Mouse (Mus musculus): ENCODE data around the gene Tmem120a. TPM values are rescaled to one million over a fixed set of nuclear protein-coding genes. Genes with fewer than 3 reads are reported as not detected.
A peak's percentile ranks its signal among the peaks of the same experiment; 100 is the strongest.

The Tmem120a gene
- polyA plus RNA-seq, 1 experiment: 304 TPM

GRCm38 (mm10) chr5:135742941-135743740 is 1.1 kb downstream of the Tmem120a start:
- peak overlapping the region; percentile 79 for H3K27ac ChIP-seq (replicated peaks; ENCODE audit: low read depth, low read length)
- H3K4me1 ChIP-seq (ENCODE audit: control insufficient read depth, insufficient read depth, insufficient read length, low read length): no peaks in the 10 kb centered on the region; the same call in 1 of the 2 replicates
- peak overlapping the region; percentile 90 for H3K4me3 ChIP-seq (ENCODE audit: insufficient read depth, low read depth, low read length)

DNA sequence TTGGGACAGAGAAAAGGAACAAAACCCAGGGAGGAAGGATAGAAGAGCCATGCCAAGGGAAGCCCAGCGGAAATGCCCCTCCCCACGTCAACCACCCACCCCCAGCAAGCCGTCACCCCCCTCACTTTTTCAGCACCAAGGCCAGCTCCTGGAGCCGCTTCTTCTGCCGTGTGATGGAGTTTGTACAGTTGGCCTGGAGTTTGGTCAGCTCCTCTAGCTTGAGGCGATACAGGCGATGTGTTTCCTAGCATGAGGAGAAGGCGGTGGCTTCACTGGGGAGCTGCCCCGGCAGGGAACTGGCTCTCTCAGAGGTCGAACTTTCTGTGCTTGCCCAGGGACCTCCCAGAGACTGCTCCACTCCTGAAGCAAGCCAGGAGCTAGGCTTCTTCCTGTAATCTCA is 2.1 kb downstream of the Tmem120a start:
- peak overlapping the region; percentile 90 for H3K4me3 ChIP-seq (ENCODE audit: insufficient read depth, low read depth, low read length)
- H3K27ac ChIP-seq (replicated peaks; ENCODE audit: low read depth, low read length): peak overlapping the region; percentile 55

GRCm38 (mm10) chr5:135738266-135738665 is 6.0 kb downstream of the Tmem120a start:
- Histone ChIP-seq H3K4me3 (ENCODE audit: insufficient read depth, low read depth, low read length) (no peak overlapping the region), H3K4me1 (ENCODE audit: control insufficient read depth, insufficient read depth, insufficient read length, low read length) (no peaks in the 10 kb centered on the region; the same call in 1 of the 2 replicates), H3K27ac (replicated peaks; ENCODE audit: low read depth, low read length) (no peak overlapping the region)

More for the DNA sequence above, 2.1 kb downstream of the Tmem120a start:
- no peaks in the 10 kb centered on the region; the same call in 1 of the 2 replicates for H3K4me1 ChIP-seq (ENCODE audit: control insufficient read depth, insufficient read depth, insufficient read length, low read length)

- Histone ChIP-seq H3K27ac (replicated peaks; ENCODE audit: low read depth, low read length) (no peak overlapping the region), H3K4me3 (ENCODE audit: insufficient read depth, low read depth, low read length) (no peak overlapping the region), H3K4me1 (ENCODE audit: control insufficient read depth, insufficient read depth, insufficient read length, low read length) (no peaks in the 10 kb centered on the region)
Measured at GRCm38 (mm10) chr5:135737154-135737553, 7.1 kb downstream of the Tmem120a start.

GRCm38 (mm10) chr5:135736544-135736943 is 7.7 kb downstream of the Tmem120a start:
- H3K27ac ChIP-seq (replicated peaks; ENCODE audit: low read depth, low read length): no peak overlapping the region
- no peaks in the 10 kb centered on the region for H3K4me1 ChIP-seq (ENCODE audit: control insufficient read depth, insufficient read depth, insufficient read length, low read length)
- H3K4me3 ChIP-seq (ENCODE audit: insufficient read depth, low read depth, low read length): no peak overlapping the region

- H3K4me3 ChIP-seq (ENCODE audit: insufficient read depth, low read depth, low read length): no peak overlapping the region
- no peak overlapping the region for H3K27ac ChIP-seq (replicated peaks; ENCODE audit: low read depth, low read length)
- no peaks in the 10 kb centered on the region; the same call in 1 of the 2 replicates for H3K4me1 ChIP-seq (ENCODE audit: control insufficient read depth, insufficient read depth, insufficient read length, low read length)
Measured at GRCm38 (mm10) chr5:135735741-135736140, 8.5 kb downstream of the Tmem120a start.

GRCm38 (mm10) chr5:135734057-135734680 is 10.1 kb downstream of the Tmem120a start:
- Histone ChIP-seq H3K4me3 (ENCODE audit: insufficient read depth, low read depth, low read length) (no peak overlapping the region), H3K27ac (replicated peaks; ENCODE audit: low read depth, low read length) (no peak overlapping the region)

DNA sequence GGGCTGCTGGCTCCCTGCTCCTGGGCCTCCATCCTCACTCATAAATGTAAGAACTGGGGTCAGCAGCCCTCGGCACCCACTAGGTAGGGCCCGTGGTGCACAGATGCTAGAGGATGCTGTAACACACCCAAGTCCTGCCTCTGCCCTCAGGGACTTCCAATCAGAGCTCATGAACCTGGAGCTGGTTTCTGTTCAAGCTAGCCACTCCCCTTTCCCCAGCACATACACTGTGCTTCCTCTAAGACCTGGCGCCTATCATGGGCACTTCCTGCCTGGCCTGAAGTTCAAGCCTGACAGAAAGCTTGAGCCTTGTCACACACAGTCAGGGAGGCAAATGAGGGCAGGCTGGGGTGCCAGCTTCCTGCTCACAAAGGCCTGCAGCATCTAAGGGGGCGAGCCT is 11.2 kb downstream of the Tmem120a start:
- H3K4me3 ChIP-seq (ENCODE audit: insufficient read depth, low read depth, low read length): no peak overlapping the region
- no peaks in the 10 kb centered on the region; the same call in 1 of the 2 replicates for H3K4me1 ChIP-seq (ENCODE audit: control insufficient read depth, insufficient read depth, insufficient read length, low read length)

More at GRCm38 (mm10) chr5:135734057-135734680, 10.1 kb downstream of the Tmem120a start:
- no peaks in the 10 kb centered on the region; the same call in 1 of the 2 replicates for H3K4me1 ChIP-seq (ENCODE audit: control insufficient read depth, insufficient read depth, insufficient read length, low read length)

GRCm38 (mm10) chr5:135731322-135731721 is 12.9 kb downstream of the Tmem120a start:
- H3K27ac ChIP-seq (replicated peaks; ENCODE audit: low read depth, low read length): no peak overlapping the region
- no peak overlapping the region for H3K4me3 ChIP-seq (ENCODE audit: insufficient read depth, low read depth, low read length)
- peaks cover 3% of the 10 kb centered on the region; the same call in 1 of the 2 replicates for H3K4me1 ChIP-seq (ENCODE audit: control insufficient read depth, insufficient read depth, insufficient read length, low read length)

More for the DNA sequence above, 11.2 kb downstream of the Tmem120a start:
- H3K27ac ChIP-seq (replicated peaks; ENCODE audit: low read depth, low read length): no peak overlapping the region

DNA sequence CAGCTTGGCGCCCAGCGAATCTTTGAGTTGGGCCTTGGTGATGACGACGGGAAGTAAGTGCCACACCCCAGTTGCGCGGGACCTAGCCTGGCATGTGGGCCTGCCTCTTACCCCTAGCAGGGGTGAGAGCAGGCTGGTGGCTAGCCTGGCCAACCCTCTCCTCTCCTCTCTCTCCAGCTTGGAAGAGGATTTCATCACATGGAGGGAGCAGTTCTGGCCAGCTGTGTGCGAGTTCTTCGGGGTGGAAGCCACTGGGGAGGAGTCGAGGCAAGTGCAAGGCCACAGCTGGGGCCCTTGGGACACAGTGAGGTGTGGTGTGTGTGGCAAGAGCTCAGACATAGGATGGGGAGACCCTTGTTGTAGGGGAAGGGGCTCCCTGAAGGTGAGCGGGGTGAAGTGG is 13.3 kb downstream of the Tmem120a start:
- Histone ChIP-seq H3K4me1 (ENCODE audit: control insufficient read depth, insufficient read depth, insufficient read length, low read length) (peaks cover 7% of the 10 kb centered on the region; the same call in 1 of the 2 replicates), H3K4me3 (ENCODE audit: insufficient read depth, low read depth, low read length) (no peak overlapping the region), H3K27ac (replicated peaks; ENCODE audit: low read depth, low read length) (peak overlapping the region; percentile 41)

- H3K4me3 ChIP-seq (ENCODE audit: insufficient read depth, low read depth, low read length): no peak overlapping the region
- no peak overlapping the region; the same call in 1 of the 2 replicates for H3K27ac ChIP-seq (replicated peaks; ENCODE audit: low read depth, low read length)
- peaks cover 12% of the 10 kb centered on the region; the same call in 1 of the 2 replicates for H3K4me1 ChIP-seq (ENCODE audit: control insufficient read depth, insufficient read depth, insufficient read length, low read length)
Measured at GRCm38 (mm10) chr5:135730278-135730677, 14.0 kb downstream of the Tmem120a start.

- no peak overlapping the region for H3K4me3 ChIP-seq (ENCODE audit: insufficient read depth, low read depth, low read length)
- H3K27ac ChIP-seq (replicated peaks; ENCODE audit: low read depth, low read length): no peak overlapping the region
Measured at GRCm38 (mm10) chr5:135729351-135729750, 14.9 kb downstream of the Tmem120a start.

DNA sequence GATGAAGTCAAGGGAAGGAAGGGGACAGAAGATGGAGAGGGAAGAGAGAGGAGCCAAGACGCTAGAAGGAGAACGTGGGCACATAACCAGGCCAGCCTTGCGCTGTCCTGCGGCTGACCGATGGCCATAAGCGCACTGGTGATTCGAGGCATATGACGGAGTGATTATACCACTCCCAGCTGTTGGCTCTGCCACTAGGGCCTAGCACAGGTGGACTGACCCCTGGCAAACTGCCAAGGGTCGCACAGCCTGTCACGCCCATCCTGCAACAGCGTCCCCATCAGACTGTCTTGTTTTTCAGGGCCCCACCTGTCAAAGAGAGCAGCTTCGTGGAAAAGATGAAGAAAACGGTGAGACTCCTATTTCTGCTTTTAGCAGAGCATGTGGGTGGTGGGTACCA is 15.9 kb downstream of the Tmem120a start:
- H3K4me1 ChIP-seq (ENCODE audit: control insufficient read depth, insufficient read depth, insufficient read length, low read length): peaks cover 23% of the 10 kb centered on the region
- no peak overlapping the region for H3K4me3 ChIP-seq (ENCODE audit: insufficient read depth, low read depth, low read length)
- H3K27ac ChIP-seq (replicated peaks; ENCODE audit: low read depth, low read length): no peak overlapping the region

More at GRCm38 (mm10) chr5:135729351-135729750, 14.9 kb downstream of the Tmem120a start:
- peaks cover 16% of the 10 kb centered on the region; the same call in 1 of the 2 replicates for H3K4me1 ChIP-seq (ENCODE audit: control insufficient read depth, insufficient read depth, insufficient read length, low read length)

- Histone ChIP-seq H3K4me1 (ENCODE audit: control insufficient read depth, insufficient read depth, insufficient read length, low read length) (peaks cover 27% of the 10 kb centered on the region), H3K4me3 (ENCODE audit: insufficient read depth, low read depth, low read length) (no peak overlapping the region), H3K27ac (replicated peaks; ENCODE audit: low read depth, low read length) (no peak overlapping the region)
Measured at GRCm38 (mm10) chr5:135727871-135728270, 16.4 kb downstream of the Tmem120a start.

- Histone ChIP-seq H3K4me3 (ENCODE audit: insufficient read depth, low read depth, low read length) (peak overlapping the region; percentile 43), H3K4me1 (ENCODE audit: control insufficient read depth, insufficient read depth, insufficient read length, low read length) (peaks cover 29% of the 10 kb centered on the region), H3K27ac (replicated peaks; ENCODE audit: low read depth, low read length) (peak overlapping the region; percentile 62)
Measured at GRCm38 (mm10) chr5:135726641-135727346, 17.5 kb downstream of the Tmem120a start.
